Mouse (Mus musculus) spleen, postnatal 10 days (tissue): ENCODE results near the gene Commd1.

Experiments used
- DNase-seq, 2 experiments: peaks; one replicate each; pipeline ENCODE4 v3.0.0; 2021 to 2022; ENCODE audit warnings: low spot score in 2 of 2

Commd1 gene

DNA sequence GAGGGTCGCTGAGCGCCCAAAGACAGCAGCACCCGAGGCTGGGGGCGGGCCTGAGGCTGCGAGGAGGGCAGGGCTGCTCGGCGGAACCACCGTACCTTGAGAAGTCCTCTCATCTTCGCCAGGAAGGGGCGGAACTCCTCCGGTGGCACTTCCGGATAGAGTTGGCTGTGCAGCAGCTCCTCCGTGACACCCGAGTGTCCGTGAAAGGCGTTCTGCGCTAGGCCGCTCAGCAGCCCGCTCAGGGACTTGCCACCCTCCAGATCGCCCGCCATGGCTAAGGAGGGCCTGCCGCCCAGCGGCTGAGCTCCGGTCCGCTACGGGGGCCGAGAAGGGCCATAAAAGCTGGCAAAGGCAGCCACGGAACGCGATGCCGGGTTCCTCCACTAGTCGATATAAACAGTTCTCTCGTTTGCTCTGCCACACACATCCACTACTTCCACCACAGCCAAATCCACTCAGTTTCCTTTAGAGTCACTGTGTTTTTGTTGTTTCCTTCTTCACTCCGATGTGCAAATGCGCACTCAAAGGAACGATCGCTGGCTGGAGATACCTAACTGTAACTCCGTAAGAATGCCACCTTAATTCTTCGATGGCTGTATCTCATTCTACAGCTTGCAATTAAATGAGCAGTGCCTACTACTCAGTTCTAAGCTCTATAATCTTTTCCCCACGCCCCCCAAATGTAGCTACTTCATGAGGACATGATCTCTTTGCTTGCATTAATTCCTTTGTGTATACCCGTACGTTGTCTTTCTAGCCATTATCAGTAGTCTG is at the start of gene Commd1, which contains the start of gene Gm28048:
TSS of gene Commd1 (minus strand) at position 399 of the 774 bp plus-strand sequence.
TSS of gene Gm28048 (minus strand) at position 107 of the 774 bp plus-strand sequence.
- peak; percentile 99 for DNase-seq

- DNase-seq = no peak
Observed at GRCm38 (mm10) chr11:23029399-23029798, 47.2 kb upstream of the Commd1 start.

DNA sequence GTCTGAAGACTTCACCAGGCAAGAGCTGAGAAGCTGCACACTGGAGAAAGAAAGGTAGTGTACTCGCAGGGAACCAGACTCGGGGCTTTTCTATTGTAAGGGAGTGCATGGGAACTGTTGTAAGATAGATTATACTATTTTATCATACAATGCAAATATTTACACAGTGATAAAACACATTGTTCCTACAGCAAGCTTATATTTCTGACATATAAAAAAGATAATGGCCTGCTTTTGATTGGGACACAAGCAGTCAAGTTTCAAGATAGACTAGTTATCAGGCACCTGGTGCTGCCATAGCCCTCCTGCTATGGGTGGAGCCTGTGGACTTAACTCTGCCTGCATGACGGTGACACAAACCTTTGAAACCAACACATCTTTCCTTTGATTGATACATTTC is 46.8 kb upstream of the Commd1 start:
- DNase-seq = no peak

GRCm38 (mm10) chr11:23024169-23024568 is 42.0 kb upstream of the Commd1 start:
- no peak for DNase-seq

DNA sequence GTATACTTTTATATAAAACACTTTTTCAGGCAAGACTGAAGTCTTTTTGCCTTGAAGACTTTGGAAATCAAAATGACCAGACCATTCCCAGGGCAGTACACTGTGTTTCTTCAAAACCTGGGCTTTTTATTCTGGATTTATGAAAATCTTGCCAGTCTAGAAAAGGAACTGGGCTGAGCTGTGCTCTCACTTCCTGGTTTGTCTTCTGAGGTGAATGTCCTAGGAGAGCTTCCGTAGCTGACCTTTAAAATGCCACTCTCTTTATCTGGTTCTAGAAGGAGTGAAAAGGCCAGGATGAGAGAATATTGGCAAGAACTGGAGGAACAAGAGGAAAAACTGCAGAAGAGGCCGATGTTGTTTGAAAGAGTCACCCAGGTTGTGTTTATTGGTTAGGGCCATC is 41.0 kb upstream of the Commd1 start:
- no peak for DNase-seq

- DNase-seq = no peak
Observed at GRCm38 (mm10) chr11:23020841-23021240, 38.7 kb upstream of the Commd1 start.

GRCm38 (mm10) chr11:23020116-23020770 is 38.1 kb upstream of the Commd1 start:
- no peak for DNase-seq

DNA sequence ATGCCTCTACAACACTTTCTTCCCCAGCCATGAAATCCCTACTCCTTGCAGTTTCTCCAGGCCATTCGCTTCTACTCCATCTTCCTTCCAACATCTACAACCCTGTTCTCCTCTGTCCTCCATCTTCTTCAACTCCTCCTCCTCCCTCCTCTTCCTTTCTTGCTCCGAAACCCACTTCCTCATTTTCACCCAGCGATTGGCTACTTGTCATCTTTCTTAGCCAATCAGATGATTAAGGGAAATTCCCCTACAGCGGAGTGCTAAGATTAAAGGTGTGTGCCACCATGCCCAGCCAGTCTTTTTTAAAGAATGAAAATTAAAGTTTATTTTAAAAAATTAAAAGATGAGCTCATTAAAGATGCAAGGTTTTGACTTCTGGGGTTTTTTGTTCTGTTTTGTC is 35.8 kb upstream of the Commd1 start:
- no peak for DNase-seq

DNA sequence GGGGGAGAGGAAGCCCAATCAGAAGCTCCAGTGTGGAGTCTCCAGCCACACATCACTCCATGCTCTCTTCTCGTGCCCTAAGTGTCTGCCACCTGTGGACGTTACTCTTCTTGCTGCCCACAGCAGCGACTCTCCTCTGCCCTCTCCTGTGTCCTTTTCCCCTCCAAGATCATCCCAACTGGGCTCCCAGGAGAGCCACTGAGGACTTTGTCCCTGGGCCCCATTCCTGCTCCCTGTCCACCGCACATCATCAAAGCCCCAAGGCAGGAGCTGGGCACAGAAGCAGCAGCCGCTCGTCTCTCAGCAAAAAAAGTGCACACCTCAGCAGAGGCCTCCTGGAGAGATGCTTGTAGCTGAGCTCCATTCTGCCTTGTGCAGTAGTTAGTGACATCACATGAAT is 32.8 kb upstream of the Commd1 start:
- no peak for DNase-seq

- DNase-seq = peak in 1 of 2 experiments; percentile 33
Observed at GRCm38 (mm10) chr11:23013580-23014294, 31.6 kb upstream of the Commd1 start.

GRCm38 (mm10) chr11:23013096-23013495 is 30.9 kb upstream of the Commd1 start:
- no peak for DNase-seq

DNA sequence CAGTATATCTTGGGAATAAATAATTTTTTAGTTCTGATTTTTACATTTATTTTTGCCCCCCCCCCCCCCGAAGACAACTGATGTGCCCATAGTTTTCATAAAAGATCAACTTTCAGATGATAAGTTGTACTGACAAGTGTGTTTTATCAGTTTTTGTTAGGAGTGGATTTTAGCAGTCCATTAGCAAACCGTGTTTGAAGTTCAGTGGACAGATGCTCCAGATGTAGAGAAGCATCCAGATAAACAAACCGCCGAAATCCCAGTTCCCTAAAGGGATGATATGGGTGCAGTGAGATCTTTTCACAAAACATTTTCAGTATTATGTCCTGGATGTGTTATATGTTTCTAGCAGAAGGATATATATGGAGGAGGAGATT is 26.6 kb upstream of the Commd1 start:
- no peak for DNase-seq

DNA sequence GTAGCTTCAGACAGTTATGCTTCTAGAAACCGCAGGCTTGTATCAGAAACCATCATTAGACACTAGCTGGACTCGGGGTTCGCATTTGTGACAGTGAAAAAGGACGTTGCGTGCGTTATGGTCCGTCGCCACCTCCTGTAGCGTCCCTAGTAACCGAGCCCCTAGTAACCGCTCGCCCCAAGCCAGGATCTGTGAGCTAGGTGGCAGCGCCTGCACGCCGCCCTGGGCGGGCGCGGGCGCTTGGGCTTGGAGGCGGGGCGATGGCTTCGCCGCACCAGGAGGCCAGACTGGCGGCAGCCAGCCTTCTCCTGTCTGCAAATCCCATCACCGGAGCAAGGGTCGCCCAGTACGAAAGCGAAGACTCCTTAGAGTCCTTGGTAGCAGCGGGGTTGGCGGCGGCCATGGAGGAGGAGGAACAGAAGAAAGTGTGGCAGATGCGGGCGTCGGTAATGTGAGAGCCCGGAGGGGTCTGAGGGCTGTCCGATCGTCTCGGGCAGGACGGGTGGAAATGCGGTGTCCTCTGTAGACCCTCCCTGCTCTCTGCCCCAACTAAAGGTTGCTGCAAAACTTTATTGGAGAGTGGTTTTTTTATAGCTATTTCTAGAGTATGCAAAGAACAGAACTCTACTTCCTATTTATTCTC is 26.1 kb upstream of the Commd1 start:
- DNase-seq = peak; percentile 81 to 86

DNA sequence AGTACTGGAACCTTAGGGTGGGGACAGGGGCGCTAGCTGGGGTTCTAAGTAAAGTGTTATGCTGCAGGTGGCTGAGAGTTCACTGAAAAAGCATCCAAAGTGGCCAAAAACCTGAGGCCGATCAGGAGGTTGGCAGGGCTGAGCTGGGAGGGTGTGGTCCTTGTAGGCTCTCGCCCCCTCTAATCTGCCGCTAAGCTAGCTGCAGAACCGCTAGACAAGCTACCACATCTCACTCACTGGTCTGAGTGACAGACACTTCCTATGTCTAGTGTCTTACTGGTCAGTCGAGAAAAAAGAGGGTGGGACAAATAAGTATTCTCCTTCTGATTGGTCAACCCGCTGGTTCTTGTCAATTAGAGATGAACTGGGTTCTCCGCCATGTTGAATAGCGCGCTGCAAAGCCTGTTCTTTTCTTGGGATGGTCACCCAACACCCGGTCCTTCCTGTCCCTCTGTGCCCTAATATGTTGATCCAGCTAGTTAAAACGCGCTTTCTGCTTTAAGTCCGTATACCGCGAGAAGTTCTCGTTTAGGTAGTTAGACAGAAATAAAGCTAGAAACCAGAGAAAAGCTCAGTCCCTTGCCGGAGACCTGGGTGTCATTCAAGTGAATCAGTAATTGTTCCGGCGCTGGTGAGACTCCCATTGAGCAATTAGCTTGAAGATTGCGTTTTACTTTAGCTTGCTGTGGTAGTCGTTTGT is 25.4 kb upstream of the Commd1 start, which contains the start of gene Fam161a:
TSS of gene Fam161a (plus strand) at position 51 of the 700 bp plus-strand sequence.
- peak; percentile 70 to 75 for DNase-seq

DNA sequence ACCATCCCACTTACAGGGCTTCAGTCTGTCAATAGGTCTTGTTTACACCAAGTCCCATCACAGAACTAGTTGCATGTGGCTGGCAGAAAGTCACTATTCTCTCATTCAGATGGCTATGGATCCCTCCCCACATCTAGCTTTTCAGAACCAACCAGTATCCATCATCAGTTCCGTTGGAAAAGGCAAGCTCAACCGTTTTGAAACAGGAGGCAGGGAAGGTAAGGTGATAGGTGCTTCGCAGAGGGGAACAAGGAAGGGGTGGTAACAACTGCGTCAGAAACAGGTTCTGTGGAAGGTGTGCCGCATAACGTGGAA is 24.9 kb upstream of the Commd1 start:
- DNase-seq = no peak

DNA sequence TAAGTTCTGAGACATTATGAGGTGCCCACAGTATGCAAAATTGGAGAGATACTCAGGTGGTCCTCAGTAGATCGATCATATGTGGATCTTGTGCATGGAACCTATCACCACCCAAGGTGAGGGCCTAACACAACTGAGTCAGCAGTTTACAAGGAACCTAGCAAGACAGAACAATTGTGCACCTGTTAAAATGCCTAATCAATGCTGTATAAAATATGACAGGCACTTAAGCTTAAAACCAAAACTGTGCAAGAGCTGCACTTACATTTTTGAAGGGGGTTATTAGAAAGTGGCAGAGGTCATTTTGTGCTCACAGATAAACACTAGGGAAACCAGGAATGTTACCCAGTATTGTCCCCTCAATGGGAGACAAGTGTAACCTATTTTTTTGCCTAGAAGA is 23.1 kb upstream of the Commd1 start:
- no peak for DNase-seq

DNA sequence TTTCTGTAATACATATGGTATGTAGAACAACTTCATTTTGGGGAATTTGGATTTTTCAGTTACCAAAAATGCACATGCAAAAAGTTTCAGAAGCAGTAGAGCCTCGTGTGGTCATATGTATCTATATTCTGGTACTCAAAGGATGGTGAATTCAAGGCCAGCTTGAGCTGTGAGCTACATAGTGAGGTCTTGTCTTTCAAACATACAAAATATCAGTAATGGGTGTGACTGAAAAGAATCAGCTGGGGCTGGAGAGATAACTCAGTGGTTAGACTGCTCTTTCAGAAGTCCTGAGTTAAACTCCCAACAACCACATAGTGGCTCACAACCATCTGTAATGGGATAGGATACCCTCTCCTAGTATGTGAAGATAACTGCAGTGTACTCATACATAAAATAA is 16.1 kb upstream of the Commd1 start:
- no peak for DNase-seq

DNA sequence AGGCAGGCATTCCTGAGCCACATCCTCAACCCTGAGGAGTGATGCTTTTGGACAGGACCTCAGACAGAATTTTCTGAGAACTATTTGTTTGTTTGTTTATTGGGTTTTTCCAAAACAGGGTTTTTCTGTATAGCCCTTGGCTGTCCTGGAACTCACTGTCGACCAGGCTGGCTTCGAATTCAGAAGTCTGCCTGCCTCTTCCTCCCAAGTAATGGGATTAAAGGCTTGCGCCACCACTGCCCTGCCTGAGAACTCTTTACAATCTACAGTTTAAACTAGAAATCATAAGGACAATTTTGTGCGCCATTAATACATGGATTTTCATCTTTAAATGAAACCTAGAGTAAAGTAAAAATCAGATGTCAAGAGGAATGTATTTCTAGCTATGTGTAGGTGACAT is 13.3 kb upstream of the Commd1 start:
- DNase-seq = no peak

GRCm38 (mm10) chr11:22994271-22994670 is 12.1 kb upstream of the Commd1 start:
- no peak for DNase-seq

GRCm38 (mm10) chr11:22991218-22991835 is 9.1 kb upstream of the Commd1 start:
- DNase-seq = no peak
